Mouse (Mus musculus): ENCODE measurements around the gene Ssbp3. TPM values are rescaled to one million over a fixed set of nuclear protein-coding genes. Genes with fewer than 3 reads are reported as not detected.
A peak's percentile ranks its signal among the peaks of the same experiment; 100 is the strongest.

Gene Ssbp3
- total and polyA plus RNA-seq, 2 experiments = 12.9 to 36.7 TPM

GRCm38 (mm10) chr4:107003786-107004185, 93.3 kb downstream of the Ssbp3 start:
- peaks cover 51% of the 10 kb centered on the region for H3K4me1 ChIP-seq (ENCODE audit: control insufficient read depth, insufficient read depth, low read length)

GRCm38 (mm10) chr4:107004346-107004745, 93.8 kb downstream of the Ssbp3 start:
- Histone ChIP-seq H3K9ac (ENCODE audit: low read depth, low read length) (no peak overlapping the region), H3K36me3 (ENCODE audit: control insufficient read depth, insufficient read depth, low read length) (no peaks in the 10 kb centered on the region), H3K4me1 (ENCODE audit: control insufficient read depth, insufficient read depth, low read length) (peaks cover 49% of the 10 kb centered on the region), H3K27ac (replicated peaks; ENCODE audit: insufficient read depth, low read depth, low read length) (no peak overlapping the region), H3K79me2 (ENCODE audit: control insufficient read depth, insufficient read depth, low read length) (peaks cover 38% of the 10 kb centered on the region; the same call in 1 of the 2 replicates), H3K27me3 (ENCODE audit: control insufficient read depth, insufficient read depth, low read length) (no peaks in the 10 kb centered on the region), H3K4me3 (ENCODE audit: insufficient read depth, low read depth, low read length) (no peak overlapping the region)
- peak; percentile 84 for DNase-seq (ENCODE audit: extremely low read depth, low read depth, low spot score)
- WGBS = 44% methylated on average over 3 of the region's 3 CpGs
- TF ChIP-seq CTCF (IDR thresholded peaks at IDR 0.05; ENCODE audit: low read depth, low read length) = no peak
- TF ChIP-seq POLR2A (IDR thresholded peaks at IDR 0.05; ENCODE audit: extremely low read depth, insufficient read depth, low read length) = no peak

More at GRCm38 (mm10) chr4:107003786-107004185, 93.3 kb downstream of the Ssbp3 start:
- Histone ChIP-seq H3K9ac (ENCODE audit: low read depth, low read length) (no peak overlapping the region), H3K4me3 (ENCODE audit: insufficient read depth, low read depth, low read length) (no peak overlapping the region), H3K27ac (replicated peaks; ENCODE audit: insufficient read depth, low read depth, low read length) (no peak overlapping the region), H3K79me2 (ENCODE audit: control insufficient read depth, insufficient read depth, low read length) (peaks cover 40% of the 10 kb centered on the region; the same call in 1 of the 2 replicates), H3K27me3 (ENCODE audit: control insufficient read depth, insufficient read depth, low read length) (no peaks in the 10 kb centered on the region), H3K36me3 (ENCODE audit: control insufficient read depth, insufficient read depth, low read length) (no peaks in the 10 kb centered on the region)
- 93% methylated on average over 3 of the region's 3 CpGs for WGBS
- DNase-seq (ENCODE audit: extremely low read depth, low read depth, low spot score) = no peak
- TF ChIP-seq CTCF (IDR thresholded peaks at IDR 0.05; ENCODE audit: low read depth, low read length) = no peak
- no peak for TF ChIP-seq POLR2A (IDR thresholded peaks at IDR 0.05; ENCODE audit: extremely low read depth, insufficient read depth, low read length)

DNA sequence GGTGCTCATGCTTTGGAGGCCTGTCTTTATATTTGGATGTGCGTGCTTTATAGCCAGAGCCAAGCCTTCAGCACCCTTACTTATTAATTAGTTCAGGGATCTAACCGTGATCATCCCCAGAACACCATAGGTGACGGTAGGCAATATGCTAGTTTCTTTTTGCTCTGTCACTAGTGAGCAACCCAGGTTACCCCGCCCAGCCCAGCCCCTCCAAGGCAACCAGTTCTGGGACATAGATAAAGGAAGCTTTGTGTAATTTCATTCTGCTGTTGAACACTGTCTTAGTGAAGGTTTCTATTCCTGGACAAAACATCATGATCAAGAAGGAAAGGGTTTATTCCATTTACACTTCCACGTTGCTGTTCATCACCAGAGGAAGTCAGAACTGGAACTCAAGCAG, 94.7 kb downstream of the Ssbp3 start:
- no peak overlapping the region for H3K9ac ChIP-seq (ENCODE audit: low read depth, low read length)
- TF ChIP-seq POLR2A (IDR thresholded peaks at IDR 0.05; ENCODE audit: extremely low read depth, insufficient read depth, low read length) (no peak), CTCF (IDR thresholded peaks at IDR 0.05; ENCODE audit: low read depth, low read length) (no peak)
- H3K36me3 ChIP-seq (ENCODE audit: control insufficient read depth, insufficient read depth, low read length) = no peaks in the 10 kb centered on the region
- peaks cover 36% of the 10 kb centered on the region; the same call in 1 of the 2 replicates for H3K79me2 ChIP-seq (ENCODE audit: control insufficient read depth, insufficient read depth, low read length)
- H3K27ac ChIP-seq (replicated peaks; ENCODE audit: insufficient read depth, low read depth, low read length) = no peak overlapping the region
- DNase-seq (ENCODE audit: extremely low read depth, low read depth, low spot score) = no peak
- H3K4me3 ChIP-seq (ENCODE audit: insufficient read depth, low read depth, low read length) = no peak overlapping the region
- WGBS = 87% methylated on average over 5 of the region's 5 CpGs
- H3K27me3 ChIP-seq (ENCODE audit: control insufficient read depth, insufficient read depth, low read length) = no peaks in the 10 kb centered on the region
- peaks cover 47% of the 10 kb centered on the region for H3K4me1 ChIP-seq (ENCODE audit: control insufficient read depth, insufficient read depth, low read length)

DNA sequence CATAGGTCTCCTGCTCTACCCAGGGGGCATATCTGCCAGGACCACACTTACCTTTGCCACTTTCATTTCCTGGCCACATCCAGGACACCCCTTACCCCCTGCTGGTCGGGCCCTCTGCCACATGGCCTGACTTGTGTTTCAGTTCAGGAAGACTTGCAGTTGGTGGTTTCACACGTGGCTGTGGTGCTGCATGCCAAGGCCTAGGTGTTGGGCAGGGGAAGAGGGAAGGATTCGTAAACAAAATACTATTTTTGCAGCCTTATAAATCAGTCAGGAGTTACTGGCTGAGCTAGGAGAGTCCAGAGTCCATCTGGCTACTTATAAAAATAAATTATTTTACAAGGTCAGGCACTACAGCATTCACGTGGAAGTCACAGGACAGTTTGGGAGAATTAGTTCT, 95.7 kb downstream of the Ssbp3 start:
- TF ChIP-seq POLR2A (IDR thresholded peaks at IDR 0.05; ENCODE audit: extremely low read depth, insufficient read depth, low read length) = no peak
- TF ChIP-seq CTCF (IDR thresholded peaks at IDR 0.05; ENCODE audit: low read depth, low read length) = no peak
- DNase-seq (ENCODE audit: extremely low read depth, low read depth, low spot score) = peak; percentile 94
- 20% methylated on average over 4 of the region's 4 CpGs for WGBS
- Histone ChIP-seq H3K4me1 (ENCODE audit: control insufficient read depth, insufficient read depth, low read length) (peaks cover 42% of the 10 kb centered on the region), H3K27ac (replicated peaks; ENCODE audit: insufficient read depth, low read depth, low read length) (peak overlapping the region; percentile 27), H3K27me3 (ENCODE audit: control insufficient read depth, insufficient read depth, low read length) (no peaks in the 10 kb centered on the region), H3K79me2 (ENCODE audit: control insufficient read depth, insufficient read depth, low read length) (peaks cover 28% of the 10 kb centered on the region; the same call in 1 of the 2 replicates), H3K4me3 (ENCODE audit: insufficient read depth, low read depth, low read length) (no peak overlapping the region), H3K36me3 (ENCODE audit: control insufficient read depth, insufficient read depth, low read length) (no peaks in the 10 kb centered on the region), H3K9ac (ENCODE audit: low read depth, low read length) (no peak overlapping the region)

DNA sequence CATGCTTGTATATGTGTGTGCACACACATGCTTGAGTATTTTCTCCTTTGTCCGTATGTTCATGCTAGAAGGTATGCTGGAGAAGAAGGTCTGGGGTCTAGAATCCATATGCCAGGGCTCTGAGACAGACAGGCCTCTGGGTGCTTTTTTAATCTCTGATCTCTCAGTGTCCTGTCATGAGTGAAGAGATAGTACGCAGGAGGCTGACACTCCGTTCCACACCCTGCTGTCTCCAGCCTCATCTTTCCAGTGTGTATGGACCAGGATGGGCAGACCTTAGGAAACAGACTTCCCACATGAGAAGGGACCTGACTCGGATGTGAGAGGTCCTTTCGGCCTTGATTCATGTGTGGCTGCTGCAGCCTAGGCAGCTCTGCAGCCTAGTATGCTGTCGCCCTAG, 96.3 kb downstream of the Ssbp3 start:
- no peak for DNase-seq (ENCODE audit: extremely low read depth, low read depth, low spot score)
- WGBS = 94% methylated on average over 6 of the region's 6 CpGs
- TF ChIP-seq CTCF (IDR thresholded peaks at IDR 0.05; ENCODE audit: low read depth, low read length) = no peak
- TF ChIP-seq POLR2A (IDR thresholded peaks at IDR 0.05; ENCODE audit: extremely low read depth, insufficient read depth, low read length) = no peak
- H3K27ac ChIP-seq (replicated peaks; ENCODE audit: insufficient read depth, low read depth, low read length) = no peak overlapping the region
- H3K79me2 ChIP-seq (ENCODE audit: control insufficient read depth, insufficient read depth, low read length) = peaks cover 23% of the 10 kb centered on the region; the same call in 1 of the 2 replicates
- H3K36me3 ChIP-seq (ENCODE audit: control insufficient read depth, insufficient read depth, low read length) = no peaks in the 10 kb centered on the region
- no peaks in the 10 kb centered on the region for H3K27me3 ChIP-seq (ENCODE audit: control insufficient read depth, insufficient read depth, low read length)
- no peak overlapping the region for H3K4me3 ChIP-seq (ENCODE audit: insufficient read depth, low read depth, low read length)
- peaks cover 37% of the 10 kb centered on the region for H3K4me1 ChIP-seq (ENCODE audit: control insufficient read depth, insufficient read depth, low read length)
- no peak overlapping the region for H3K9ac ChIP-seq (ENCODE audit: low read depth, low read length)

- H3K4me1 ChIP-seq (ENCODE audit: control insufficient read depth, insufficient read depth, low read length) = peaks cover 40% of the 10 kb centered on the region
- H3K27me3 ChIP-seq (ENCODE audit: control insufficient read depth, insufficient read depth, low read length) = no peaks in the 10 kb centered on the region
- H3K27ac ChIP-seq (replicated peaks; ENCODE audit: insufficient read depth, low read depth, low read length) = no peak overlapping the region
- H3K9ac ChIP-seq (ENCODE audit: low read depth, low read length) = no peak overlapping the region
- TF ChIP-seq POLR2A (IDR thresholded peaks at IDR 0.05; ENCODE audit: extremely low read depth, insufficient read depth, low read length) (no peak), CTCF (IDR thresholded peaks at IDR 0.05; ENCODE audit: low read depth, low read length) (no peak)
- H3K79me2 ChIP-seq (ENCODE audit: control insufficient read depth, insufficient read depth, low read length) = peaks cover 23% of the 10 kb centered on the region; the same call in 1 of the 2 replicates
- DNase-seq (ENCODE audit: extremely low read depth, low read depth, low spot score) = no peak
- no peak overlapping the region for H3K4me3 ChIP-seq (ENCODE audit: insufficient read depth, low read depth, low read length)
- H3K36me3 ChIP-seq (ENCODE audit: control insufficient read depth, insufficient read depth, low read length) = no peaks in the 10 kb centered on the region
- 93% methylated on average over 8 of the region's 8 CpGs for whole genome bisulfite sequencing
These were observed 96.9 kb downstream of the Ssbp3 start for GRCm38 (mm10) chr4:107007359-107007758.
